Mouse (Mus musculus): Measurements from ENCODE around the gene Lmln. TPM values are rescaled to one million over a fixed set of nuclear protein-coding genes. Genes with fewer than 3 reads are reported as not detected.

Gene Lmln
- total and polyA plus RNA-seq, 3 experiments = 2.0 to 3.8 TPM; not detected in 1

DNA sequence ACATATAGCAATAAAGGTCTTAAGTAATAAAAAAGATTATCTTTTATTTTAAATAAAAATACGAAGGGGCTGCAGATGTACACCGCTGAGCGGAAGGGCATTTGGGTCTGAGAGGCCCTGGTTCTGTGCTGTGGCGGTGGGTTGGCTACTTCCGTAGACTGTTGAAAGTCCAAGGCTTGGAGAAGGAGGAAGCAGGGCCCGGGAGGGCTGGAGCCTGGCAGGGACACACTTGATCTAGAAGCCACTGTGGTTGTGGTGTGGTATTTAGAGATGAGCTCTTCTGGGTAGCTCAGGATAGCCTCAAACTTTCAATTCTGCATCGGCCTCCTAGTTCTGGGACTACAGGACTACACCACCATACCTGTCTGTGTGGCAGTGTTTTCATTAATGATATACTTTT, 17.7 kb downstream of the Lmln start:
- DNase-seq (ENCODE audit: low read depth, low spot score) = no peak
- Histone ChIP-seq H3K36me3 (ENCODE audit: control insufficient read depth in 1 of 2, insufficient read depth in 2 of 2, low read length in 2 of 2) (no peaks in the 10 kb centered on the region), H3K79me2 (ENCODE audit: control insufficient read depth, insufficient read depth, low read length, poor library complexity) (no peaks in the 10 kb centered on the region), H3K27ac (ENCODE audit: control insufficient read depth, low read depth, low read length) (no peak overlapping the region), H3K27me3 (ENCODE audit: control insufficient read depth in 1 of 2, insufficient read depth in 2 of 2, low read length in 2 of 2) (no peaks in the 10 kb centered on the region), H3K4me1 (ENCODE audit: control insufficient read depth in 1 of 2, insufficient read depth in 2 of 2, low read length in 2 of 2) (no peaks in the 10 kb centered on the region), H3K4me3 (ENCODE audit: control insufficient read depth in 1 of 2, insufficient read depth in 1 of 2, low read depth in 2 of 2, low read length in 2 of 2) (no peak overlapping the region), H3K9ac (ENCODE audit: control insufficient read depth, low read depth, low read length, poor library complexity, severe bottlenecking) (no peak overlapping the region), H3K9me3 (replicated peaks; ENCODE audit: insufficient read depth, low read length) (no peaks in the 10 kb centered on the region)
- no peak for TF ChIP-seq NELFE (IDR thresholded peaks at IDR 0.05; ENCODE audit: low read depth, low read length)
- no peak for TF ChIP-seq MAFK (IDR thresholded peaks at IDR 0.05; ENCODE audit: borderline replicate concordance, low read depth, low read length)
- TF ChIP-seq ZNF384 (IDR thresholded peaks at IDR 0.05; ENCODE audit: low read depth, low read length) = no peak
- no peak for TF ChIP-seq ZKSCAN1 (IDR thresholded peaks at IDR 0.05; ENCODE audit: low read depth, low read length)
- TF ChIP-seq USF2 (IDR thresholded peaks at IDR 0.05; ENCODE audit: borderline replicate concordance in 1 of 2, insufficient read depth in 1 of 2, low read depth in 1 of 2, low read length in 2 of 2) = no peak
- TF ChIP-seq MXI1 (IDR thresholded peaks at IDR 0.05; ENCODE audit: low read depth, low read length) = no peak
- no peak for TF ChIP-seq MYB (IDR thresholded peaks at IDR 0.05; ENCODE audit: low read depth, low read length)
- no peak for TF ChIP-seq MAX (IDR thresholded peaks at IDR 0.05; ENCODE audit: low read length)
- TF ChIP-seq SIN3A (IDR thresholded peaks at IDR 0.05; ENCODE audit: low read length) = no peak
- TF ChIP-seq ELF1 (IDR thresholded peaks at IDR 0.05; ENCODE audit: low read depth, low read length) = no peak
- no peak for TF ChIP-seq RCOR1 (IDR thresholded peaks at IDR 0.05; ENCODE audit: low read depth, low read length)
- no peak for TF ChIP-seq JUND (IDR thresholded peaks at IDR 0.05; ENCODE audit: low read depth, low read length)
- no peak for TF ChIP-seq ZMIZ1 (IDR thresholded peaks at IDR 0.05; ENCODE audit: low read depth, low read length)
- no peak for TF ChIP-seq BHLHE40 (IDR thresholded peaks at IDR 0.05; ENCODE audit: borderline replicate concordance, low read depth, low read length)
- no peak for TF ChIP-seq CHD2 (IDR thresholded peaks at IDR 0.05; ENCODE audit: low read length)
- no peak for TF ChIP-seq HCFC1 (IDR thresholded peaks at IDR 0.05; ENCODE audit: low read depth, low read length)

- H3K9me3 ChIP-seq (replicated peaks; ENCODE audit: insufficient read depth, low read length) = no peaks in the 10 kb centered on the region
- H3K4me3 ChIP-seq (ENCODE audit: control insufficient read depth in 1 of 2, insufficient read depth in 1 of 2, low read depth in 2 of 2, low read length in 2 of 2) = no peak overlapping the region
- no peak for TF ChIP-seq TCF12 (IDR thresholded peaks at IDR 0.05; ENCODE audit: low read depth, low read length)
- TF ChIP-seq RCOR1 (IDR thresholded peaks at IDR 0.05; ENCODE audit: low read depth, low read length) = no peak
- H3K27ac ChIP-seq (ENCODE audit: control insufficient read depth, low read depth, low read length) = no peak overlapping the region
- no peak for DNase-seq (ENCODE audit: low read depth, low spot score)
- no peak overlapping the region for H3K9ac ChIP-seq (ENCODE audit: control insufficient read depth, low read depth, low read length, poor library complexity, severe bottlenecking)
- no peaks in the 10 kb centered on the region for H3K36me3 ChIP-seq (ENCODE audit: control insufficient read depth in 1 of 2, insufficient read depth in 2 of 2, low read length in 2 of 2)
- H3K79me2 ChIP-seq (ENCODE audit: control insufficient read depth, insufficient read depth, low read length, poor library complexity) = no peaks in the 10 kb centered on the region
- H3K27me3 ChIP-seq (ENCODE audit: control insufficient read depth in 1 of 2, insufficient read depth in 2 of 2, low read length in 2 of 2) = no peaks in the 10 kb centered on the region
- H3K4me1 ChIP-seq (ENCODE audit: control insufficient read depth in 1 of 2, insufficient read depth in 2 of 2, low read length in 2 of 2) = no peaks in the 10 kb centered on the region
Observed at GRCm38 (mm10) chr16:33082951-33083350, 20.6 kb downstream of the Lmln start.
